Mouse (Mus musculus) embryo, embryonic 9.5 days (tissue): ENCODE data around the gene Wdr90.
A peak's percentile ranks its signal among the peaks of the same experiment; 100 is the strongest.
"Not testable (repeated sequence)": the region's sequence is repeated elsewhere in the genome, so short reads cannot be mapped to it uniquely, and the experiment has no call there.

Source experiments
- DNase-seq: peaks from one replicate; pipeline ENCODE4 v3.0.0-alpha.2; 2017; ENCODE audit errors: extremely low spot score

Wdr90 gene

GRCm38 (mm10) chr17:25877741-25878610 is 16.7 kb upstream of the Wdr90 start:
- no peak for DNase-seq

- no peak for DNase-seq
These were observed 15.7 kb upstream of the Wdr90 start for GRCm38 (mm10) chr17:25877025-25877424.

- no peak for DNase-seq
These were observed 15.1 kb upstream of the Wdr90 start for GRCm38 (mm10) chr17:25876347-25876915.

GRCm38 (mm10) chr17:25875171-25876136 is 14.2 kb upstream of the Wdr90 start:
- DNase-seq = peak; percentile 90

GRCm38 (mm10) chr17:25874721-25875170 is 13.4 kb upstream of the Wdr90 start, which contains the start of gene Mettl26:
Mettl26 (plus strand) TSS chr17:25875074.
- DNase-seq = peak; percentile 95

GRCm38 (mm10) chr17:25874148-25874720 is 12.9 kb upstream of the Wdr90 start:
- no peak for DNase-seq

- DNase-seq = no peak
These were observed 12.3 kb upstream of the Wdr90 start for GRCm38 (mm10) chr17:25873405-25874147.

GRCm38 (mm10) chr17:25872676-25873075 is 11.4 kb upstream of the Wdr90 start:
- no peak for DNase-seq

GRCm38 (mm10) chr17:25871566-25871965 is 10.3 kb upstream of the Wdr90 start:
- not testable (repeated sequence) for DNase-seq

GRCm38 (mm10) chr17:25869954-25870353 is 8.7 kb upstream of the Wdr90 start:
- no peak for DNase-seq

- no peak for DNase-seq
These were observed 8.2 kb upstream of the Wdr90 start for GRCm38 (mm10) chr17:25869498-25869897.

- DNase-seq = peak; percentile 84
These were observed 7.4 kb upstream of the Wdr90 start, which contains the start of gene Mcrip2 for GRCm38 (mm10) chr17:25868601-25869191. Mcrip2 (minus strand) TSS chr17:25868764.

- DNase-seq = peak; percentile 73
These were observed 6.7 kb upstream of the Wdr90 start for GRCm38 (mm10) chr17:25867836-25868600.

GRCm38 (mm10) chr17:25867509-25867835 is 6.2 kb upstream of the Wdr90 start:
- DNase-seq = no peak

GRCm38 (mm10) chr17:25866172-25866571 is 4.9 kb upstream of the Wdr90 start:
- no peak for DNase-seq

- no peak for DNase-seq
These were observed 4.0 kb upstream of the Wdr90 start for GRCm38 (mm10) chr17:25865288-25865687.

- no peak for DNase-seq
These were observed 3.0 kb upstream of the Wdr90 start for GRCm38 (mm10) chr17:25864311-25864710.

- DNase-seq = no peak
These were observed 2.4 kb upstream of the Wdr90 start for GRCm38 (mm10) chr17:25863681-25864080.

- DNase-seq = no peak
These were observed 657 bp upstream of the Wdr90 start for GRCm38 (mm10) chr17:25861704-25862612.
